Mouse (Mus musculus): Measurements from ENCODE around the gene Slc12a6. TPM values are rescaled to one million over a fixed set of nuclear protein-coding genes. Genes with fewer than 3 reads are reported as not detected.
A peak's percentile ranks its signal among the peaks of the same experiment; 100 is the strongest.
"Not testable (repeated sequence)": the region's sequence is repeated elsewhere in the genome, so short reads cannot be mapped to it uniquely, and the experiment has no call there.

Gene Slc12a6
- polyA plus RNA-seq, 1 experiment from 2014 or later, result 6.9 TPM

GRCm38 (mm10) chr2:112284363-112285030, 18.9 kb downstream of the Slc12a6 start:
- H3K4me1 ChIP-seq (replicated peaks; ENCODE audit: control insufficient read depth, insufficient read depth, low read length), result no peaks in the 10 kb centered on the region
- peak overlapping the region; percentile 74 for H3K27ac ChIP-seq (ENCODE audit: low read depth, low read length)
- H3K36me3 ChIP-seq (ENCODE audit: control insufficient read depth, insufficient read depth), result no peaks in the 10 kb centered on the region
- no peak for TF ChIP-seq CTCF (IDR thresholded peaks at IDR 0.05; ENCODE audit: low read depth)
- no peaks in the 10 kb centered on the region for H3K27me3 ChIP-seq (replicated peaks; ENCODE audit: control insufficient read depth, insufficient read depth, low read length)
- H3K4me3 ChIP-seq (ENCODE audit: low read depth, low read length), result peak overlapping the region; percentile 63
- H3K4me2 ChIP-seq (replicated peaks; ENCODE audit: low read depth), result peak overlapping the region; percentile 82
- no peaks in the 10 kb centered on the region for H3K9me3 ChIP-seq (ENCODE audit: control insufficient read depth)
- 2% methylated on average over 21 of the region's 21 CpGs for WGBS
- peak; percentile 83 for ATAC-seq
- H3K9ac ChIP-seq (ENCODE audit: low read depth, low read length), result peak overlapping the region; percentile 65

GRCm38 (mm10) chr2:112285031-112285390, 19.4 kb downstream of the Slc12a6 start:
- H3K4me1 ChIP-seq (replicated peaks; ENCODE audit: control insufficient read depth, insufficient read depth, low read length), result no peaks in the 10 kb centered on the region
- H3K9me3 ChIP-seq (ENCODE audit: control insufficient read depth), result no peaks in the 10 kb centered on the region
- peak overlapping the region; percentile 82 for H3K4me2 ChIP-seq (replicated peaks; ENCODE audit: low read depth)
- TF ChIP-seq CTCF (IDR thresholded peaks at IDR 0.05; ENCODE audit: low read depth), result no peak
- H3K27me3 ChIP-seq (replicated peaks; ENCODE audit: control insufficient read depth, insufficient read depth, low read length), result no peaks in the 10 kb centered on the region
- 30% methylated on average over 6 of the region's 6 CpGs for WGBS
- peak overlapping the region; percentile 63 for H3K4me3 ChIP-seq (ENCODE audit: low read depth, low read length)
- H3K27ac ChIP-seq (ENCODE audit: low read depth, low read length), result no peak overlapping the region
- no peak for ATAC-seq
- H3K36me3 ChIP-seq (ENCODE audit: control insufficient read depth, insufficient read depth), result no peaks in the 10 kb centered on the region
- 0 out of 2 replicates have a peak overlapping the region, but pooled peaks have one; percentile 11 for H3K9ac ChIP-seq (ENCODE audit: low read depth, low read length)

- H3K27me3 ChIP-seq (replicated peaks; ENCODE audit: control insufficient read depth, insufficient read depth, low read length); H3K27ac ChIP-seq (ENCODE audit: low read depth, low read length); H3K9ac ChIP-seq (ENCODE audit: low read depth, low read length); H3K4me2 ChIP-seq (replicated peaks; ENCODE audit: low read depth); H3K9me3 ChIP-seq (ENCODE audit: control insufficient read depth); H3K4me3 ChIP-seq (ENCODE audit: low read depth, low read length); H3K36me3 ChIP-seq (ENCODE audit: control insufficient read depth, insufficient read depth); ATAC-seq; H3K4me1 ChIP-seq (replicated peaks; ENCODE audit: control insufficient read depth, insufficient read depth, low read length): not testable (repeated sequence)
- WGBS, result 94% methylated on average over 1 of the region's 1 CpGs
Observed at GRCm38 (mm10) chr2:112286062-112286461, 20.4 kb downstream of the Slc12a6 start.

GRCm38 (mm10) chr2:112287059-112287458, 21.4 kb downstream of the Slc12a6 start:
- no peak for TF ChIP-seq CTCF (IDR thresholded peaks at IDR 0.05; ENCODE audit: low read depth)
- no peaks in the 10 kb centered on the region for H3K4me1 ChIP-seq (replicated peaks; ENCODE audit: control insufficient read depth, insufficient read depth, low read length)
- no peak overlapping the region for H3K9ac ChIP-seq (ENCODE audit: low read depth, low read length)
- peak; percentile 68 for ATAC-seq
- 37% methylated on average over 4 of the region's 4 CpGs for WGBS
- no peaks in the 10 kb centered on the region for H3K36me3 ChIP-seq (ENCODE audit: control insufficient read depth, insufficient read depth)
- H3K27me3 ChIP-seq (replicated peaks; ENCODE audit: control insufficient read depth, insufficient read depth, low read length), result no peaks in the 10 kb centered on the region
- H3K4me2 ChIP-seq (replicated peaks; ENCODE audit: low read depth), result peak overlapping the region; percentile 45; the same call in 1 of the 2 replicates
- no peak overlapping the region for H3K4me3 ChIP-seq (ENCODE audit: low read depth, low read length)
- no peaks in the 10 kb centered on the region for H3K9me3 ChIP-seq (ENCODE audit: control insufficient read depth)
- H3K27ac ChIP-seq (ENCODE audit: low read depth, low read length), result peak overlapping the region; percentile 62

- ATAC-seq, result peak; percentile 53; the same call in 1 of the 2 replicates
- 0 out of 2 replicates have a peak, but pooled peaks cover 6% of the 10 kb centered on the region for H3K36me3 ChIP-seq (ENCODE audit: control insufficient read depth, insufficient read depth)
- 27% methylated on average over 3 of the region's 3 CpGs for WGBS
- H3K9me3 ChIP-seq (ENCODE audit: control insufficient read depth), result no peaks in the 10 kb centered on the region
- H3K4me3 ChIP-seq (ENCODE audit: low read depth, low read length), result no peak overlapping the region
- H3K27me3 ChIP-seq (replicated peaks; ENCODE audit: control insufficient read depth, insufficient read depth, low read length), result no peaks in the 10 kb centered on the region
- no peak overlapping the region for H3K27ac ChIP-seq (ENCODE audit: low read depth, low read length)
- no peak for TF ChIP-seq CTCF (IDR thresholded peaks at IDR 0.05; ENCODE audit: low read depth)
- no peak overlapping the region; the same call in 1 of the 2 replicates for H3K4me2 ChIP-seq (replicated peaks; ENCODE audit: low read depth)
- H3K9ac ChIP-seq (ENCODE audit: low read depth, low read length), result no peak overlapping the region
- H3K4me1 ChIP-seq (replicated peaks; ENCODE audit: control insufficient read depth, insufficient read depth, low read length), result no peaks in the 10 kb centered on the region
Observed at GRCm38 (mm10) chr2:112289507-112289906, 23.9 kb downstream of the Slc12a6 start.

GRCm38 (mm10) chr2:112292823-112293222, 27.2 kb downstream of the Slc12a6 start:
- H3K4me2 ChIP-seq (replicated peaks; ENCODE audit: low read depth), result no peak overlapping the region
- no peak overlapping the region for H3K9ac ChIP-seq (ENCODE audit: low read depth, low read length)
- no peak for ATAC-seq
- no peaks in the 10 kb centered on the region for H3K4me1 ChIP-seq (replicated peaks; ENCODE audit: control insufficient read depth, insufficient read depth, low read length)
- TF ChIP-seq CTCF (IDR thresholded peaks at IDR 0.05; ENCODE audit: low read depth), result no peak
- 0 out of 2 replicates have a peak, but pooled peaks cover 6% of the 10 kb centered on the region for H3K36me3 ChIP-seq (ENCODE audit: control insufficient read depth, insufficient read depth)
- no peak overlapping the region for H3K27ac ChIP-seq (ENCODE audit: low read depth, low read length)
- H3K4me3 ChIP-seq (ENCODE audit: low read depth, low read length), result no peak overlapping the region
- H3K9me3 ChIP-seq (ENCODE audit: control insufficient read depth), result no peaks in the 10 kb centered on the region
- H3K27me3 ChIP-seq (replicated peaks; ENCODE audit: control insufficient read depth, insufficient read depth, low read length), result no peaks in the 10 kb centered on the region
- WGBS, result 81% methylated on average over 2 of the region's 2 CpGs
